Mouse (Mus musculus): ENCODE results near the gene Ttll11. TPM values are rescaled to one million over a fixed set of nuclear protein-coding genes. Genes with fewer than 3 reads are reported as not detected.

The Ttll11 gene
- polyA plus RNA-seq, 1 experiment from 2014 or later, result 1.2 TPM

DNA sequence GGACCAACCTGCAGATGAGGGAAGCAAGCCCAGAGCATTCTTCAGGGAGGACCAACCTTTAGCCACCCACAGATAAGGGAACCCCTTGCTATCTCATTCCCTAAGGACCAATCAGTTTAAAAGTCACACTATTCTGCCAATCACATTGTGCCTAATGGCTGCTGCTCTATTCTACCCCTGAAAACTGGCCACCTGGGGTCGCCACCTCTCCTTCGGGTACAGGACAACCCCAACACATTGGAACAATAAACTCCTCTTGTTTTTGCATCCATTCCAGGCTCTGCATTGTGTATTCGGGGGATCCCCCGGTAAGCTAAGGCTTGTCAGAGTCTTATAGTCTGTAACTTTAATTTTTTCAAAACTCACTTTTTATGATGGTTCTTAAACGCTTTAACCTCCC is 218.3 kb downstream of the Ttll11 start:
- no peak for ATAC-seq (ENCODE audit: insufficient read depth)
- Histone ChIP-seq H3K36me3 (ENCODE audit: insufficient read depth) (no peaks in the 10 kb centered on the region), H3K4me3 (ENCODE audit: low read depth, low read length) (no peak overlapping the region), H3K27ac (ENCODE audit: low read depth) (no peak overlapping the region), H3K27me3 (ENCODE audit: insufficient read depth, low read length) (no peaks in the 10 kb centered on the region), H3K4me2 (no peak overlapping the region), H3K4me1 (ENCODE audit: insufficient read depth) (no peaks in the 10 kb centered on the region), H3K9ac (no peak overlapping the region), H3K9me3 (ENCODE audit: low read depth, low read length) (no peaks in the 10 kb centered on the region)
- WGBS, result 81% methylated on average over 5 of the region's 5 CpGs
- no peak for DNase-seq
- peak; percentile 30 for TF ChIP-seq CTCF (IDR thresholded peaks at IDR 0.05; ENCODE audit: low read depth)

DNA sequence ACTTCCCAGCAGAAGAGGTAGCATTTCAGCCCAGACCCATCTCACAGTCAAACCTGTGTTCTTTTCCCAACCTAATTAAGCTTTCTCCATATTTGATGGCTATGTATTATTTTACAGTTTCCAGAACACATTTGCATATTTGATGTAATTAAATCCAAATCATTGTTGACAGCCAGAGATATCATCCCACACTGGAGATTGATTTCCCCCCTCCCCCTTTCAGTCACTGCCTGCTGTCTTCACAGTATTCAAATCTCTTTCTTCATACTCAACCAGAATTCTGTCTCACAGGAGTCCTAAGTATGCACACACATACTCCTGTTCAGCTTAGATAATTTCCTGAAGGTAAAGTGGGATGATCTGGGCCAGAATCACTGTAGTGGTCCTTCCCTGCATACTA is 218.8 kb downstream of the Ttll11 start:
- H3K36me3 ChIP-seq (ENCODE audit: insufficient read depth), result no peaks in the 10 kb centered on the region
- TF ChIP-seq CTCF (IDR thresholded peaks at IDR 0.05; ENCODE audit: low read depth), result no peak
- no peak overlapping the region for H3K4me2 ChIP-seq
- H3K9ac ChIP-seq, result no peak overlapping the region
- H3K27ac ChIP-seq (ENCODE audit: low read depth), result no peak overlapping the region
- H3K27me3 ChIP-seq (ENCODE audit: insufficient read depth, low read length), result no peaks in the 10 kb centered on the region
- ATAC-seq (ENCODE audit: insufficient read depth), result no peak
- no peaks in the 10 kb centered on the region for H3K9me3 ChIP-seq (ENCODE audit: low read depth, low read length)
- DNase-seq, result no peak
- no peak overlapping the region for H3K4me3 ChIP-seq (ENCODE audit: low read depth, low read length)
- H3K4me1 ChIP-seq (ENCODE audit: insufficient read depth), result no peaks in the 10 kb centered on the region

DNA sequence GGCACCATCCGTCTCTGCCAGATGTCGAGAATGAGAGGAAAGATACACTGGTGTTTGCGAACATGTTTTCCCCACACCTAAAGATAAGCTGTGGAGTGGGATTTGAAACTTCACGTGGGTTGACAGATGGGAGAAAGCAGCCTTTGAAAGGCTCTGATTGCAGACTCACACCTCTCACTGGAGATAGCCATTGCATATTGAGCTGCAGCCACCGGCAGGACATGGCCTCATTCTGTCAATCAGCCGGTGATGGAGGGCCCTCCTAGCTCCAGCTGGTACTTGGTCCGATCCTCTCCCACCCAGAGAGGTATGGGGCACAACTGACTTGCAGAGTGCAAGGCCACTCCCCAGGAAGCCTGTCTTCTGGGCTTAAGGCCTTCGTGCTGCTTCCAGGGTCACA is 219.4 kb downstream of the Ttll11 start:
- no peak for TF ChIP-seq CTCF (IDR thresholded peaks at IDR 0.05; ENCODE audit: low read depth)
- no peaks in the 10 kb centered on the region for H3K9me3 ChIP-seq (ENCODE audit: low read depth, low read length)
- no peaks in the 10 kb centered on the region for H3K27me3 ChIP-seq (ENCODE audit: insufficient read depth, low read length)
- no peak for DNase-seq
- WGBS, result 31% methylated on average over 8 of the region's 8 CpGs
- ATAC-seq (ENCODE audit: insufficient read depth), result no peak
- H3K36me3 ChIP-seq (ENCODE audit: insufficient read depth), result no peaks in the 10 kb centered on the region
- no peak overlapping the region for H3K4me2 ChIP-seq
- H3K27ac ChIP-seq (ENCODE audit: low read depth), result no peak overlapping the region
- no peak overlapping the region for H3K4me3 ChIP-seq (ENCODE audit: low read depth, low read length)
- H3K9ac ChIP-seq, result no peak overlapping the region
- no peaks in the 10 kb centered on the region for H3K4me1 ChIP-seq (ENCODE audit: insufficient read depth)

DNA sequence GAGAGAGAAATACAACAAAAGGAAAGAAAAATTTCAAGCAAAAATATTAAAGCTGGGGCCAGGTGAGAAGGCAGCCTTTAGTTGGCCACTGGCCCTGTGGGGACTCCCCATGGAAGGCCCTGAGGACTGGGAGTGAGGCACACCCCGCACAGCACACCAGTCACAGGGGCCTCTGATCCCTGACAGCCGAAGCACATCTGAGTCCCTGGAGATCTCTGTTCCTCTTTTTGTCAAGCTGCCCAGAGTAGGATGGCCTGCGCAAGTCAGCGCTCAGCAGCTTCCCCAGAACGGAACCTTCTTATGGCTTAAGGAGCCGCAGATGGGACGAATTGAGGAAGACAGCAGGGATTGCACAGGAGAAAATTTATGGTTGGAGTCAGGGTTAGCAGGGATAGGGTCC is 223.2 kb downstream of the Ttll11 start:
- Histone ChIP-seq H3K9ac (no peak overlapping the region), H3K27me3 (ENCODE audit: insufficient read depth, low read length) (no peaks in the 10 kb centered on the region), H3K4me2 (no peak overlapping the region), H3K4me3 (ENCODE audit: low read depth, low read length) (no peak overlapping the region), H3K4me1 (ENCODE audit: insufficient read depth) (no peaks in the 10 kb centered on the region), H3K27ac (ENCODE audit: low read depth) (no peak overlapping the region), H3K36me3 (ENCODE audit: insufficient read depth) (no peaks in the 10 kb centered on the region), H3K9me3 (ENCODE audit: low read depth, low read length) (no peaks in the 10 kb centered on the region)
- no peak for TF ChIP-seq CTCF (IDR thresholded peaks at IDR 0.05; ENCODE audit: low read depth)
- ATAC-seq (ENCODE audit: insufficient read depth) (no peak), DNase-seq (peak; percentile 26)
- WGBS, result 72% methylated on average over 7 of the region's 7 CpGs

DNA sequence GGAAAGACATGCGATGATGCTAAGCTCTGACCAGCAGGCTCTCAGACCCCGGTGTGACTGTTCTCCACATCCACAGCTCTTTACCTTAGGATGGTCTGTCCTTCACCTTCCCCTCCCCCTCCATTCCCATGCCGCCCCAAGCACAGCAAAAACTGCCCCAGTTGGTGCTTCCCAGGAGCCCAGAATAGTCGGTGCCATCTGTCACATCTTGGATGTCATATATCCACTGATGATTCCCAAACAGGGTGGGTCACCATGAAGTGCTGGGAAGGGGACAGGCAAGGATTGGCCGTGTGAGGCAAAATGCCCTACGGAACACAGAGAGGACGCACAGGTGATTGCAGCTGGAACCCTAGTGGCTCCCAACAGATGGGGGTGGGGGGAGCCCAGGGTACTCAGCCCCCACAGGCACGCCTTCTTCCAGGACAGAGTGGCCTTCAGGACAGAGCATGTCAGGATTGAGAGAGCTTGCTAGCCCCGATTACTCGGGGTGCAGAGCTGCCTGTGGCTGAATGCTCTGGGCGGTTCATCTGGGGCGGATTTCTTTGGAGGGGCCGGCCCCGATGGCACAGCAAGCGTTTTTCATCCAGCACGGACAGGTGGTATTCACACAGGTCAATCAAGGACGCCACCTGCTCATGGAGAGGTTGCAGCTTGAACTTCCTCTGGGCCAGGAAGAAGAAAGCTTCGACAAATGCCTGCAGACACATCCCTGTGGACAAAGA is 227.8 kb downstream of the Ttll11 start:
- 71% methylated on average over 18 of the region's 18 CpGs for WGBS
- TF ChIP-seq CTCF (IDR thresholded peaks at IDR 0.05; ENCODE audit: low read depth), result no peak
- no peak overlapping the region for H3K9ac ChIP-seq

DNA sequence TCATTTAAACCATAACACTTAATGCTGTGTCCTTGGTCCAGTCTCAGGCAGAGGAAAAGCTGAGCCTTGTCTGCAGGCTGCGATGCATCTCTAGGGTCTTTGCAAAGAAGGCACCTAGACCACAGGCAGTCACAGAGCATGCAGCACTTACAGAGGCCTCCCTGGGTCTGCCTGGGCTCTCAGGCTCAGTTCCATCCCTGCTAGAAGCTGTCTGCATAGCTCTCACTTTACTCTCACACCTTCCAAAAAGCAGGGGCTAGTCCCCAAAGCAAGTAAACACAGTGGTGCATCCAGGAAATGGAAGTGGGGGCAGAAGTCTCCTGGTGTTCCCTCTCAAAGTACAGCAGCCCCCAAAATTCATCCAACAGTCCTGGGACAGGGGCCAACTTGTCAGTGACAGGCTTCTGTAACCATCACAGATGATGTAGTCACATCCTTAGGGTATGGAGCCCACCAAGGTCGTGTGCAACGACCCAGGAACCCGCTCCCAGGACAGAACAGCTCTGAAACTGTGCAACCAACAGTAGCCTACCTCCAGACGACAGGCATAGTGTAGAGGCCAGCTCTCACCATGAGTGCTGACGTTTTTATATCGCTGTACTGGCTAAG is 229.1 kb downstream of the Ttll11 start:
- ATAC-seq (ENCODE audit: insufficient read depth) (peak; percentile 83), DNase-seq (peak; percentile 77)
- no peak for TF ChIP-seq CTCF (IDR thresholded peaks at IDR 0.05; ENCODE audit: low read depth)
- 31% methylated on average over 7 of the region's 7 CpGs for WGBS
- no peaks in the 10 kb centered on the region for H3K9me3 ChIP-seq (ENCODE audit: low read depth, low read length)
- peaks cover 11% of the 10 kb centered on the region; the same call in 1 of the 2 replicates for H3K4me1 ChIP-seq (ENCODE audit: insufficient read depth)
- H3K27ac ChIP-seq (ENCODE audit: low read depth), result no peak overlapping the region
- no peak overlapping the region for H3K4me3 ChIP-seq (ENCODE audit: low read depth, low read length)
- no peaks in the 10 kb centered on the region for H3K27me3 ChIP-seq (ENCODE audit: insufficient read depth, low read length)
- no peaks in the 10 kb centered on the region for H3K36me3 ChIP-seq (ENCODE audit: insufficient read depth)
- no peak overlapping the region for H3K9ac ChIP-seq
- H3K4me2 ChIP-seq, result no peak overlapping the region

More for the DNA sequence above, 227.8 kb downstream of the Ttll11 start:
- Histone ChIP-seq H3K4me1 (ENCODE audit: insufficient read depth) (peaks cover 11% of the 10 kb centered on the region; the same call in 1 of the 2 replicates), H3K27me3 (ENCODE audit: insufficient read depth, low read length) (no peaks in the 10 kb centered on the region), H3K4me2 (no peak overlapping the region), H3K36me3 (ENCODE audit: insufficient read depth) (no peaks in the 10 kb centered on the region), H3K9me3 (ENCODE audit: low read depth, low read length) (no peaks in the 10 kb centered on the region), H3K4me3 (ENCODE audit: low read depth, low read length) (no peak overlapping the region), H3K27ac (ENCODE audit: low read depth) (no peak overlapping the region)
- ATAC-seq (ENCODE audit: insufficient read depth) (no peak), DNase-seq (no peak)

DNA sequence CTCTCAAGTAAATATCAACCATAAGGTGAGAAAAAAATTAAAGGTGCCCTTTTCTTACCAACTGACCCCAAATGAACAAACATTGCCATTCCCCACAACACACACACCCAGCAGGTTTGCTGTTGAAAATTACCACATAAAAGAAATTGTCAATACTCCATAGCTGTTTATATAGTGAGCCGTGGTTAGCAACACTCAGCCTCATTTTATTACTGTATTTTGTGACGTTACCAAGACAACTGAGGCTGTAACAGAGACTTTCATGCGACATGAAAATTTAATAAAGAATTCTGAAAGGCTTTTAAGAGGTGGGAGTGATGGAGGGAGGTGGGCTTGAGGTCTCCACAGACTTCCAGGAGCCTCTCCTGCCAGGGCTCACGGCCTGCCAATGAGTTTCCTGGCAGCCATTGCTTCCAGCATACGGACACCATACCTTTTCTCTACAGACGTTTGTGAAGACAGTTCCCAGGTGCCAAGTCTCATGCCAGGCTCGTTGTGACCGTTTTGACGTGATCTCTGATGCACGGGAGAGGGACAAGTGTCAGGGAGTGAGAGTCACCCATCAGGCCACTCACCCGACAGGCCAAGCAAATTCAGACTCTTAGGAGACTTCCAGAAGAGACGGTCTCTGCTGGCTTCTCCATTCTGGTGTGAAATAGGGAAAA is 232.2 kb downstream of the Ttll11 start:
- Histone ChIP-seq H3K4me3 (ENCODE audit: low read depth, low read length) (no peak overlapping the region), H3K9ac (no peak overlapping the region), H3K27ac (ENCODE audit: low read depth) (no peak overlapping the region), H3K4me2 (no peak overlapping the region), H3K4me1 (ENCODE audit: insufficient read depth) (peaks cover 11% of the 10 kb centered on the region; the same call in 1 of the 2 replicates), H3K27me3 (ENCODE audit: insufficient read depth, low read length) (no peaks in the 10 kb centered on the region), H3K36me3 (ENCODE audit: insufficient read depth) (no peaks in the 10 kb centered on the region), H3K9me3 (ENCODE audit: low read depth, low read length) (no peaks in the 10 kb centered on the region)
- no peak for DNase-seq
- ATAC-seq (ENCODE audit: insufficient read depth), result no peak
- no peak for TF ChIP-seq CTCF (IDR thresholded peaks at IDR 0.05; ENCODE audit: low read depth)
- WGBS, result 53% methylated on average over 12 of the region's 12 CpGs
